Mouse (Mus musculus): ENCODE data around the gene Ackr3. TPM values are rescaled to one million over a fixed set of nuclear protein-coding genes. Genes with fewer than 3 reads are reported as not detected.
A peak's percentile ranks its signal among the peaks of the same experiment; 100 is the strongest.

Gene Ackr3
- polyA plus RNA-seq, 1 experiment from 2014 or later, result 38.3 TPM

DNA sequence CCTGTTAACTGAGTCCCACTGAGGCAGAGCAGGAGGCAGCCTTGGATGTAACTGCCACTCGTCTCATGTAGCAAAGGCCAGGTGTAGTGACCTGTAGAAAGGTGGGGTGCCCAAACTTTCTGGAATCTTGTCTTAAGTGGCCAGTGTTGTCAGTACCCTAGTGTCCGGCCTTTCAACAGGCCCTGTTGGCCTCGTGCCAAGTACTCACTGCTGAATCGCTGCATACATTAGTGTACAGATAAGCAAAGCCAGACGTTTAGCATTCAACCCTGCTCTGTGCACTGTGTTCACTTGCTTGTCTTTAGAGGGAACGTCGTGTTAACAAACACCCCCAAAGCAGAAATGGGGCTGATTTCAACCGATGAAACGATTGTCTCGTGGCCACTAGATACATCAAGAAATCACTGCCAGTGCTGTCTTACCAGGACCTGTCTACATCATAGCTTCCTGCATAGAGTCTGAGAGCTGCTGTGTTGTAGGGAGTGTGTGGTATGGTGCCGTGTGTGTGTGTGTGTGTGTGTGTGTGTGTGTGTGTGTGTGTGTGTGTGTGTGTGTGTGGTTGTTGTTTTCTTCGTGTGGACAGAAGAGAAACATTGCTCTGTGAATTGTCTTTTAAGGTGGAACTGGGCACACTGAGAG, 24.0 kb downstream of the Ackr3 start:
- 11% methylated on average over 12 of the region's 12 CpGs for WGBS
- peak overlapping the region; percentile 40 for H3K27ac ChIP-seq (replicated peaks)

GRCm38 (mm10) chr1:90228323-90228697, 24.5 kb downstream of the Ackr3 start:
- H3K9me3 ChIP-seq, result no peaks in the 10 kb centered on the region
- peak overlapping the region; percentile 15; the same call in 1 of the 2 replicates for H3K9ac ChIP-seq
- H3K27me3 ChIP-seq (replicated peaks), result peaks cover 10% of the 10 kb centered on the region; the same call in 1 of the 2 replicates
- 20% methylated on average over 9 of the region's 9 CpGs for WGBS
- H3K27ac ChIP-seq (replicated peaks), result peak overlapping the region; percentile 40
- peaks cover 60% of the 10 kb centered on the region for H3K4me1 ChIP-seq
- H3K36me3 ChIP-seq, result no peaks in the 10 kb centered on the region
- no peak overlapping the region for H3K4me3 ChIP-seq
- ATAC-seq (ENCODE audit: extremely low read depth, insufficient number of reproducible peaks, low FRiP score, low TSS enrichment), result no peak
- peak overlapping the region; percentile 58 for H3K4me2 ChIP-seq

More for the DNA sequence above, 24.0 kb downstream of the Ackr3 start:
- peaks cover 10% of the 10 kb centered on the region; the same call in 1 of the 2 replicates for H3K27me3 ChIP-seq (replicated peaks)
- H3K4me2 ChIP-seq, result peak overlapping the region; percentile 58
- no peaks in the 10 kb centered on the region for H3K36me3 ChIP-seq
- peaks cover 55% of the 10 kb centered on the region for H3K4me1 ChIP-seq
- H3K9ac ChIP-seq, result peak overlapping the region; percentile 37; the same call in 1 of the 2 replicates
- H3K4me3 ChIP-seq, result 0 out of 2 replicates have a peak overlapping the region, but pooled peaks have one; percentile 11
- H3K9me3 ChIP-seq, result no peaks in the 10 kb centered on the region
- ATAC-seq (ENCODE audit: extremely low read depth, insufficient number of reproducible peaks, low FRiP score, low TSS enrichment), result no peak

DNA sequence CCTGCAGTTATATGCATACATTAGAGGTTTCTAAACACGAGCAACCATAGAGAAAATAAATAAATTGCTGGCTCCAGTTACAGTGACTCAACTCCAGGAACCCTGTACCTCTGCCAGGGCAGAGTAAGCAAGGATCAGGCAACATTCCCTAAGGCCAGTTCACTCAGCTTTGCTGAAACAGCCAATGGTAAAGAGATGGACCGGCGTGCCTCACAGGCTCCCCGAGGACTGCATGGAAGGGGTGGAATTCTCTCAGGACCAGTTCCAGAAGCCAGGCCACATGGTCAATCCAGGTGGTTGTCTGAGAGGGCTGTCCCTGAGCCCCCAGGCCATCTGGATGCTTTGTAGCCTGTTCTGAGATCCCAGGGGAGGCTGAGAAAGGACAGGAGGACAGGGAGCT, 26.8 kb downstream of the Ackr3 start:
- H3K4me2 ChIP-seq, result no peak overlapping the region
- 0 out of 2 replicates have a peak, but pooled peaks cover 3% of the 10 kb centered on the region for H3K27me3 ChIP-seq (replicated peaks)
- WGBS, result 73% methylated on average over 4 of the region's 4 CpGs
- H3K9me3 ChIP-seq, result no peaks in the 10 kb centered on the region
- H3K4me3 ChIP-seq, result no peak overlapping the region
- H3K27ac ChIP-seq (replicated peaks), result no peak overlapping the region
- peaks cover 67% of the 10 kb centered on the region for H3K4me1 ChIP-seq
- H3K9ac ChIP-seq, result no peak overlapping the region
- H3K36me3 ChIP-seq, result no peaks in the 10 kb centered on the region
- ATAC-seq (ENCODE audit: extremely low read depth, insufficient number of reproducible peaks, low FRiP score, low TSS enrichment), result no peak

GRCm38 (mm10) chr1:90231591-90232490, 28.1 kb downstream of the Ackr3 start:
- 70% methylated on average over 22 of the region's 22 CpGs for WGBS
- H3K4me3 ChIP-seq, result no peak overlapping the region
- H3K4me1 ChIP-seq, result peaks cover 62% of the 10 kb centered on the region
- H3K4me2 ChIP-seq, result no peak overlapping the region
- no peaks in the 10 kb centered on the region for H3K9me3 ChIP-seq
- no peaks in the 10 kb centered on the region for H3K36me3 ChIP-seq
- H3K9ac ChIP-seq, result no peak overlapping the region
- H3K27me3 ChIP-seq (replicated peaks), result 0 out of 2 replicates have a peak, but pooled peaks cover 3% of the 10 kb centered on the region
- ATAC-seq (ENCODE audit: extremely low read depth, insufficient number of reproducible peaks, low FRiP score, low TSS enrichment), result no peak
- no peak overlapping the region for H3K27ac ChIP-seq (replicated peaks)

GRCm38 (mm10) chr1:90232491-90232885, 28.7 kb downstream of the Ackr3 start:
- H3K27me3 ChIP-seq (replicated peaks), result 0 out of 2 replicates have a peak, but pooled peaks cover 3% of the 10 kb centered on the region
- H3K9ac ChIP-seq, result no peak overlapping the region
- H3K4me1 ChIP-seq, result peaks cover 57% of the 10 kb centered on the region
- no peak overlapping the region for H3K27ac ChIP-seq (replicated peaks)
- H3K4me2 ChIP-seq, result no peak overlapping the region
- no peak for ATAC-seq (ENCODE audit: extremely low read depth, insufficient number of reproducible peaks, low FRiP score, low TSS enrichment)
- H3K4me3 ChIP-seq, result no peak overlapping the region
- no peaks in the 10 kb centered on the region for H3K36me3 ChIP-seq
- 0 out of 2 replicates have a peak, but pooled peaks cover 1% of the 10 kb centered on the region for H3K9me3 ChIP-seq

DNA sequence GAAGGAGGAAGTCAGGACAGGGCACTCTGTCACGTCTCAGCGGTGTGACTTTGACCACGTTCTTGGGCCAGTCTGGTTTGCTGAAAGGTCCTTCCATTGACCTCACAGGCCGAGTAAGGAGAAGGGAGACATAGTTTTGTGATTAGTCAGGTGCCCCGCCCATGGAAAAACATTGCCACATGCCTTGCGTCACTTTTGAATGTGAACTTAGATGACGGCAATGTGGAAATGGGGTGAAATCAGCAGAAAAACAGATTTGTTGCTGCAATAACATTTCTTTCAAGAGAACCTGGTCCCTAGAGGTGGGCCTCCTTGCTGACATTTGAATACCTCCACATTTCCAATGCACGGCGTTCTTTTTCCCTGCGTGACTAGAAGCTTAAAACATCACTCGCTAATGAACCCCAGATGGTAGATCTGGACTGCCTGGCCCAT, 30.9 kb downstream of the Ackr3 start:
- Histone ChIP-seq H3K27me3 (replicated peaks) (0 out of 2 replicates have a peak, but pooled peaks cover 3% of the 10 kb centered on the region), H3K4me2 (no peak overlapping the region), H3K36me3 (no peaks in the 10 kb centered on the region), H3K9ac (no peak overlapping the region), H3K4me3 (no peak overlapping the region), H3K4me1 (peaks cover 45% of the 10 kb centered on the region), H3K27ac (replicated peaks) (no peak overlapping the region), H3K9me3 (0 out of 2 replicates have a peak, but pooled peaks cover 3% of the 10 kb centered on the region)
- 58% methylated on average over 11 of the region's 11 CpGs for WGBS
- no peak for ATAC-seq (ENCODE audit: extremely low read depth, insufficient number of reproducible peaks, low FRiP score, low TSS enrichment)

- Histone ChIP-seq H3K9ac (no peak overlapping the region), H3K4me3 (no peak overlapping the region), H3K27ac (replicated peaks) (no peak overlapping the region), H3K36me3 (no peaks in the 10 kb centered on the region), H3K27me3 (replicated peaks) (no peaks in the 10 kb centered on the region), H3K4me1 (peaks cover 59% of the 10 kb centered on the region), H3K9me3 (0 out of 2 replicates have a peak, but pooled peaks cover 3% of the 10 kb centered on the region), H3K4me2 (no peak overlapping the region)
- 70% methylated on average over 2 of the region's 2 CpGs for WGBS
- no peak for ATAC-seq (ENCODE audit: extremely low read depth, insufficient number of reproducible peaks, low FRiP score, low TSS enrichment)
Measured at GRCm38 (mm10) chr1:90236640-90237039, 32.9 kb downstream of the Ackr3 start.

DNA sequence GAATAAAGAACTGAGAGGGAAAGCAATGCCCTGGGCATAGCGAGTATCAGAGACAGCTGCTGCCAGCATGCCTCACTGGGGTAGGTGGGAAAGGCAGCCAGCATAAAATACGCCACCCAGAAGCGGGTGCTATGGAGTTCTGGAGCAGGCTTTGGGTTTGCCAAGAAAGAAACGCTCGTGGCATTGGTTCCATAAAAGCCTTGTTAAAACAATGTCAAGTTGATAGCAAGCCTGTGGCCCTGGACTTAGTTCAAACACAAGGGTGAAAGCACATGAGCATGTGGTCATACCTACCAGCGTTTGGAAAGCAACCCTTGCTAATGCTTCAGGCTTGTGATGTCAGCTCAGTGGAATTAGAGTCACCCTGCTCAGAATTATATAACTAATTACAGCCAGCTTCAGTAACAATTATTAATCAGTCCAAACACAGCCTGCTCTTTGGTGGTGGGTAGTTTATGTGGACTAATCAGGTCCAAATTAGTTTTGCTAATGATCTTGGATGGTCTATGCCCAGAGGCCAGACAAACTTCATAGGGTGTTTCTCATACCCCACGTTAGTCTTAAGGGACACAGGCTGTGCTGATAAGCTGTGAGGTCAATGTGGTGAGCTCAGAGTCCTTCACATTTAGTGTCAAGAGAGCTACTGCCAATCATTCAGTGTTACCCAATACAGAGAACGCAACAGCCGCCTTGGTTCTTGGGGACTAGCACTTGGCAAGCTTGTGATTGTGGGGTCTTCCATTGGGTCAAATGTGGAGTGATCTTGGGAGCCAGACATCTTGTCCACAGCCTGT, 34.5 kb downstream of the Ackr3 start:
- no peak overlapping the region for H3K27ac ChIP-seq (replicated peaks)
- WGBS, result 72% methylated on average over 9 of the region's 9 CpGs

GRCm38 (mm10) chr1:90239336-90240225, 35.8 kb downstream of the Ackr3 start:
- Histone ChIP-seq H3K9ac (no peak overlapping the region), H3K27me3 (replicated peaks) (no peaks in the 10 kb centered on the region), H3K9me3 (0 out of 2 replicates have a peak, but pooled peaks cover 3% of the 10 kb centered on the region), H3K4me2 (peak overlapping the region; percentile 18), H3K36me3 (no peaks in the 10 kb centered on the region), H3K4me3 (no peak overlapping the region), H3K27ac (replicated peaks) (no peak overlapping the region), H3K4me1 (peaks cover 48% of the 10 kb centered on the region)
- ATAC-seq (ENCODE audit: extremely low read depth, insufficient number of reproducible peaks, low FRiP score, low TSS enrichment), result no peak
- WGBS, result 81% methylated on average over 16 of the region's 16 CpGs

More for the DNA sequence above, 34.5 kb downstream of the Ackr3 start:
- ATAC-seq (ENCODE audit: extremely low read depth, insufficient number of reproducible peaks, low FRiP score, low TSS enrichment), result no peak
- 0 out of 2 replicates have a peak, but pooled peaks cover 3% of the 10 kb centered on the region for H3K9me3 ChIP-seq
- no peaks in the 10 kb centered on the region for H3K27me3 ChIP-seq (replicated peaks)
- H3K4me2 ChIP-seq, result peak overlapping the region; percentile 18
- H3K9ac ChIP-seq, result no peak overlapping the region
- peaks cover 59% of the 10 kb centered on the region for H3K4me1 ChIP-seq
- H3K4me3 ChIP-seq, result no peak overlapping the region
- H3K36me3 ChIP-seq, result no peaks in the 10 kb centered on the region

- H3K9ac ChIP-seq, result no peak overlapping the region
- H3K4me1 ChIP-seq, result peaks cover 43% of the 10 kb centered on the region
- 0 out of 2 replicates have a peak, but pooled peaks cover 3% of the 10 kb centered on the region for H3K9me3 ChIP-seq
- H3K4me3 ChIP-seq, result no peak overlapping the region
- H3K36me3 ChIP-seq, result no peaks in the 10 kb centered on the region
- peak overlapping the region; percentile 56; the same call in 1 of the 2 replicates for H3K27ac ChIP-seq (replicated peaks)
- peak; percentile 83 for ATAC-seq (ENCODE audit: extremely low read depth, insufficient number of reproducible peaks, low FRiP score, low TSS enrichment)
- H3K4me2 ChIP-seq, result peak overlapping the region; percentile 18; the same call in 1 of the 2 replicates
- WGBS, result 28% methylated on average over 4 of the region's 4 CpGs
- no peaks in the 10 kb centered on the region for H3K27me3 ChIP-seq (replicated peaks)
Measured at GRCm38 (mm10) chr1:90240287-90240686, 36.5 kb downstream of the Ackr3 start.

Data from heart, embryonic 13.5 days (tissue).